Mouse (Mus musculus): ENCODE measurements at regions not wholly inside any gene's neighbourhood (a gene's known extent, or its start where the extent isn't known, plus 50 kb on each side); places are given as distances from the start of the nearest gene placed in this dataset.

DNA sequence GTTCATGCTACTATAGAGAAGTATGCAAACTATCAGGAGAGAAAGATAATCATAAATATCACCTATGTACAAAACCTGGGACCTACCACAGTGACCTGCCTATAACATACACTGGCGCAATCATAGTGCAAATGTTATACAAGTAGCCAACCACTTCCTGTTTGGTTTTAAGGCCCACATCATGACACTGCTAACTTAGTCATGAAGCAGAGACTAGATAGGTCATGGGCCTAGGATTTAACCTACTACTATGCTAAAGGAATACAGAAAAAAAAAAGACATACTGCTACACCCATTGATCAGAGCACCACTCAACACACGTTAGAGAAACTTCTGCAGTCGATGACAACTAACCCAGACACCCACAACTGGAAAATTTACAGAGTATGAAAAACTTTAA, 498.6 kb upstream of the Acvr2a start:
- TF ChIP-seq CTCF (IDR thresholded peaks at IDR 0.05; ENCODE audit: control insufficient read depth, insufficient read depth, insufficient read length) (no peak), MAX (IDR thresholded peaks at IDR 0.05) (no peak), USF1 (IDR thresholded peaks at IDR 0.05; ENCODE audit: low read depth) (no peak)

Data from C2C12 (cell line).